Mouse (Mus musculus) embryonic stem cell, embryonic (primary cell): ENCODE results near the gene Nhlrc3.

Source experiments
- CTCF ChIA-PET, 4 experiments: fragments of 300-600 bp in 2 of 4; fragments of 350-600 bp in 2 of 4; sonication (Branson Sonifier 250); formaldehyde crosslinking; loops; one replicate each; lab custom pipeline; 2022; ENCODE audit warnings: inconsistent platforms in 2 of 4; lab: Charles Lee
- POLR2A ChIA-PET, 4 experiments: fragments of 300-600 bp in 2 of 4; fragments of 350-600 bp in 2 of 4; sonication (Branson Sonifier 250); formaldehyde crosslinking; loops; one replicate each; lab custom pipeline; 2022; ENCODE audit warnings: antibody characterized with exemption in 4 of 4, inconsistent platforms in 1 of 4; lab: Charles Lee

The Nhlrc3 gene

GRCm38 (mm10) chr3:53421656-53422055 lies 41.5 kb downstream of the Nhlrc3 start:
- CTCF ChIA-PET: interaction anchor here in 2 of 4 experiments (0.5 to 0.7 kb wide), 2 partner anchors 27 to 1808 kb away, joined by 3 read pairs; no protein-coding TSS in a partner anchor
- POLR2A ChIA-PET: interaction anchor here in 1 of 4 experiments (0.8 kb wide), 1 partner anchor 41 kb away, joined by 3 read pairs; no protein-coding TSS in a partner anchor

DNA sequence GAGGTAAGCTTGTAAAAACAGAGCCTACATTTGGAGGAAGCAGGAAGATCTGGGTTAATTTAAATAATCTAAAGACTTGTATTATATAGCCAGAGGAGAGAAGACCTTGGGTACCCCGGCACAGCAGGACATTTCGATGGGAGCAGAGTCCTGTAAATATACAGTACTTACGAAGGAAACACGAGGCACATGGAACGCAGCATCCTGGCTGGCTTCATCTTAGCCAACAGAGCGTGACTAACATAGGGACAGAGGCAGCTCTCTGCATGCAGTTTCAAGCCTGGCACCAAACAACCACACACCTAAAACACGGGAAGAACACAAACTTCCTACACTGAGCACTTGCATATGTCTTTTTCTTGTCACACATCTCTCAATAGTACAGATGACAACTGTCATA lies 45.4 kb downstream of the Nhlrc3 start:
- CTCF ChIA-PET: no interaction called here
- POLR2A ChIA-PET: no interaction called here

- CTCF ChIA-PET: interaction anchor here in 1 of 4 experiments (0.5 kb wide), 1 partner anchor 1192 kb away, joined by 3 read pairs; no protein-coding TSS in a partner anchor
- POLR2A ChIA-PET: no interaction called here
Measured at GRCm38 (mm10) chr3:53416036-53416506, 47.1 kb downstream of the Nhlrc3 start.

DNA sequence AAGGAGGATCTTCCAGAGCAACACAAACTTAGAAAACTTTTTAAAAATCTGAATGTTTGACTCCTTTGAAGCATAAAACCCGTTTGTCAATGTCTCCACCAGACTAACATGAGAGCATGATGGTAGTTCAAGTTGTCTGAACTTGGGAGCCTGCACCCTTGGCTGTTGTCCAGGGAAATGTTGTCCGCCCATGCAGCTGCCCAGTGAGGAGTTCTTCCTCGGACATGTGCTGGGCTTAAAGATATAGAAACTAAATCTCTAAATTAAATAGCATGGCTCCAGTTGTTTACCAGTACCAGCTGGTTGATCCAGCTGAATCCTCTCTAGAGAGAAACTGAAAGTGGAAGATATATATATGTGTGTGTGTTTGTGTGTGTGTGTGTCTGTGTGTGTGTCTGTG lies 49.2 kb downstream of the Nhlrc3 start:
- ChIA-PET POLR2A (no interaction called here), CTCF (no interaction called here)

- ChIA-PET POLR2A (no interaction called here), CTCF (interaction anchor here in 1 of 4 experiments (0.8 kb wide), 1 partner anchor 10 kb away, joined by 3 read pairs; no protein-coding TSS in a partner anchor)
Measured at GRCm38 (mm10) chr3:53413465-53413864, 49.7 kb downstream of the Nhlrc3 start.

DNA sequence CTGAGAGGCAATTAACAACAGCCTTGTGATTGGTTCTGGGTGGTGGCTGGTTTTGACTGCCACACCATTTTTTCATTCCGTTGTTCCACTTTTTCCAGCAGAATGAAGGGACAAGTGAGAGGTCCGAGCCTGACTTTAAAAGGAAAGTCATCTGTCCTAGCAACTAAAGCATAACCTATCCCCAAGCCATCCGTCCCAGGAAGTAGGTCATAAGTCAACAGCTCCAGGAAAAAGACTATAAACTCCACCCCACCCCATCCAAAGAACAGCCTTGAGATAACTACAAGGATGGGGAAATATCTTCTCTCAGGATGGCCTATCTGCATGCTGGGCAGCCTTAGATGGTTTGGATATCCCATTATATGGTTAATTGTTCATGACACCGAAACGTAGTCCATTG lies 50.9 kb downstream of the Nhlrc3 start:
- ChIA-PET CTCF (no interaction called here), POLR2A (no interaction called here)

- POLR2A ChIA-PET: interaction anchor here in 1 of 4 experiments (0.6 kb wide), 1 partner anchor 11 kb away, joined by 3 read pairs; no protein-coding TSS in a partner anchor
- CTCF ChIA-PET: interaction anchor here in 1 of 4 experiments (0.5 kb wide), 1 partner anchor 116 kb away, joined by 3 read pairs; no protein-coding TSS in a partner anchor
Measured at GRCm38 (mm10) chr3:53410031-53410430, 53.1 kb downstream of the Nhlrc3 start.

DNA sequence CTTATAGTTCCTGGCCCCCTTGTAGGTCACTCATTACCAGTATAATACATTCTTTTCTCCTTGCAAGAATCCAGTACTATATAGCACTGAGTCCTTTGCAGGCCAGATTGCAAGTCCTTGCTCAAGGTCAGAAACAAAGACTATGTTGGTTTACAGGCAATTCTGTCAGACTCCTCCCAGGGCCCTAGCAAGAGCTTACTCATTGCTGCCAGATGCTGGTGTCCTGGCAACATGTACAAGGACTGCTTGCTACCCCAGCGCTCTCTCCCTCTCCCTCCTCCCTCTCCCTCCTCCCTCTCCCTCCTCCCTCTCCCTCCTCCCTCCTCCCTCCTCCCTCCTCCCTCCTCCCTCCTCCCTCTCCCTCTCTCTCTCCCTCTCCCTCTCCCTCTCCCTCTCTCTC lies 56.0 kb downstream of the Nhlrc3 start:
- ChIA-PET CTCF (no interaction called here), POLR2A (no interaction called here)
